Comparison of ENCODE assay signal across 8 mouse cellular contexts in genomic region chrX:20816974-20817373, GRCm38 (mm10). TPM values are rescaled to one million over a fixed set of nuclear protein-coding genes. Genes with fewer than 3 reads are reported as not detected.
A peak's percentile ranks its signal among the peaks of the same experiment; 100 is the strongest.
DNase-seq lines count a peak whose midpoint lies in the region; ATAC-seq and TF ChIP-seq lines count a peak whose summit lies in the region.

No protein-coding gene starts in this region.

- peak; percentile 3 for DNase-seq in midbrain, postnatal 0 days (ENCODE audit: low spot score)
- peak; percentile 63 to 64 for DNase-seq in adrenal gland, postnatal 36 days
- peak; percentile 12 to 30 for DNase-seq in left cerebral cortex, postnatal 36 days (ENCODE audit: low spot score in 2 of 2)
- peak; percentile 42 for DNase-seq in telencephalon, adult 2 months (ENCODE audit: low read depth, low spot score)
- no peak for DNase-seq in heart, adult 9 months (ENCODE audit: low spot score in 2 of 2)
- DNase-seq in retina, postnatal 1 day = no peak

- no peak overlapping the region for H3K9ac ChIP-seq in midbrain, postnatal 0 days (replicated peaks; ENCODE audit: low read length, poor library complexity, severe bottlenecking)
- no peak overlapping the region for H3K9ac ChIP-seq in midbrain, embryonic 13.5 days (replicated peaks)
- H3K9ac ChIP-seq in forebrain, embryonic 16.5 days (replicated peaks; ENCODE audit: low read depth, low read length) = no peak overlapping the region

- H3K4me1 ChIP-seq in midbrain, postnatal 0 days (ENCODE audit: insufficient read depth, low read length) = no peaks in the 10 kb centered on the region
- 0 out of 2 replicates have a peak, but pooled peaks cover 5% of the 10 kb centered on the region for H3K4me1 ChIP-seq in midbrain, embryonic 13.5 days (replicated peaks)
- no peaks in the 10 kb centered on the region for H3K4me1 ChIP-seq in forebrain, embryonic 16.5 days (replicated peaks; ENCODE audit: control insufficient read depth, insufficient read depth, low read length)

- no peak overlapping the region for H3K27ac ChIP-seq in midbrain, postnatal 0 days (ENCODE audit: low read depth, low read length)
- H3K27ac ChIP-seq in midbrain, embryonic 13.5 days = no peak overlapping the region
- H3K27ac ChIP-seq in forebrain, embryonic 16.5 days (ENCODE audit: low read length) = no peak overlapping the region

- H3K4me3 ChIP-seq in midbrain, postnatal 0 days (ENCODE audit: low read depth, low read length) = no peak overlapping the region
- H3K4me3 ChIP-seq in midbrain, embryonic 13.5 days (replicated peaks) = no peak overlapping the region
- no peak overlapping the region for H3K4me3 ChIP-seq in forebrain, embryonic 16.5 days (replicated peaks; ENCODE audit: low read length)

- H3K27me3 ChIP-seq in midbrain, postnatal 0 days (ENCODE audit: insufficient read depth, low read length) = no peaks in the 10 kb centered on the region
- H3K27me3 ChIP-seq in midbrain, embryonic 13.5 days = no peaks in the 10 kb centered on the region
- H3K27me3 ChIP-seq in forebrain, embryonic 16.5 days (replicated peaks; ENCODE audit: control insufficient read depth, insufficient read depth, low read length) = no peaks in the 10 kb centered on the region

- no peaks in the 10 kb centered on the region for H3K36me3 ChIP-seq in midbrain, postnatal 0 days (ENCODE audit: insufficient read depth, low read length)
- no peaks in the 10 kb centered on the region for H3K36me3 ChIP-seq in midbrain, embryonic 13.5 days
- H3K36me3 ChIP-seq in forebrain, embryonic 16.5 days (ENCODE audit: control insufficient read depth, insufficient read depth) = no peaks in the 10 kb centered on the region

- no peaks in the 10 kb centered on the region for H3K9me3 ChIP-seq in midbrain, postnatal 0 days (ENCODE audit: low read length)
- no peaks in the 10 kb centered on the region for H3K9me3 ChIP-seq in midbrain, embryonic 13.5 days
- H3K9me3 ChIP-seq in forebrain, embryonic 16.5 days (ENCODE audit: control insufficient read depth, low read length) = no peaks in the 10 kb centered on the region

- no peak overlapping the region for H3K4me2 ChIP-seq in midbrain, postnatal 0 days (ENCODE audit: low read depth, low read length, poor library complexity, severe bottlenecking)
- H3K4me2 ChIP-seq in midbrain, embryonic 13.5 days (replicated peaks) = no peak overlapping the region
- H3K4me2 ChIP-seq in forebrain, embryonic 16.5 days (ENCODE audit: low read length) = no peak overlapping the region

- no peak for ATAC-seq in midbrain, postnatal 0 days (ENCODE audit: low FRiP score)
- no peak for ATAC-seq in midbrain, embryonic 13.5 days
- no peak for ATAC-seq in forebrain, embryonic 16.5 days

- 66% methylated on average over 6 of the region's 6 CpGs for WGBS in midbrain, postnatal 0 days
- WGBS in midbrain, embryonic 13.5 days = 82% methylated on average over 6 of the region's 6 CpGs
- 75% methylated on average over 6 of the region's 6 CpGs for WGBS in forebrain, embryonic 16.5 days

- no peak for TF ChIP-seq CTCF in midbrain, postnatal 0 days (IDR thresholded peaks at IDR 0.05)

- intact Hi-C loops in left cerebral cortex, postnatal 36 days (cut with DNase I) = loop anchor here (5.0 kb wide), 1 partner anchor 130 kb away; no protein-coding TSS in a partner anchor

RNA-seq across cellular contexts. Expression of gene Araf, which starts 19.4 kb away (rescaled TPM):
- total RNA-seq in midbrain, postnatal 0 days (2014; rRNA removed) = 262 and 315 TPM in 2 replicates
- polyA plus RNA-seq in midbrain, postnatal 0 days (2015; fragmentation: Nextera tagmentation; extraction: Ambion mirVana) = 424 and 456 TPM in 2 replicates
- 245 and 255 TPM in 2 replicates for polyA plus RNA-seq in midbrain, embryonic 13.5 days (2015; fragmentation: Nextera tagmentation; extraction: Ambion mirVana)
- total RNA-seq in adrenal gland, postnatal 36 days (2021) = 100 to 1,000 TPM; 112 to 114 TPM
- 100 to 1,000 TPM; 172 to 185 TPM for total RNA-seq in left cerebral cortex, postnatal 36 days (2021)
- polyA plus RNA-seq in forebrain, embryonic 16.5 days (2015; fragmentation: Nextera tagmentation; extraction: Ambion mirVana) = 233 and 295 TPM in 2 replicates

RNA-seq across cellular contexts. Expression of gene Timp1, which starts 53.0 kb away (rescaled TPM):
- total RNA-seq in midbrain, postnatal 0 days (2014; rRNA removed) = 3.8 and 9.3 TPM in 2 replicates
- polyA plus RNA-seq in midbrain, postnatal 0 days (2015; fragmentation: Nextera tagmentation; extraction: Ambion mirVana) = 3.2 and 4.1 TPM in 2 replicates
- polyA plus RNA-seq in midbrain, embryonic 13.5 days (2015; fragmentation: Nextera tagmentation; extraction: Ambion mirVana) = 2.9 and 3.5 TPM in 2 replicates
- 10 to 100 TPM; 21.1 to 37.5 TPM for total RNA-seq in adrenal gland, postnatal 36 days (2021)
- under 1 TPM; 0.63 to 0.99 TPM for total RNA-seq in left cerebral cortex, postnatal 36 days (2021)
- polyA plus RNA-seq in forebrain, embryonic 16.5 days (2015; fragmentation: Nextera tagmentation; extraction: Ambion mirVana) = 2.4 and 3.4 TPM in 2 replicates

Comparison
In these comparisons a context has a peak if more than half of its experiments do, and no peak if none do; other contexts are left out.
1. DNase-seq: peak in midbrain, postnatal 0 days (single experiment), adrenal gland, postnatal 36 days (2 of 2), left cerebral cortex, postnatal 36 days (2 of 2) and telencephalon, adult 2 months (single experiment); none in heart, adult 9 months (0 of 2) and retina, postnatal 1 day (single experiment).